Mouse (Mus musculus) lung, adult 2 months (tissue): ENCODE data around the gene Heatr6. TPM values are rescaled to one million over a fixed set of nuclear protein-coding genes. Genes with fewer than 3 reads are reported as not detected.

Source experiments
- DNase-seq: peaks from one replicate; pipeline ENCODE4 v3.0.0; 2022
- H3K4me1 ChIP-seq: fragments of 200-500 bp; 2 replicates; pipeline ENCODE4 v1.6.1; 2011; ENCODE audit warnings: low read length; ENCODE audit not compliant: control insufficient read depth, insufficient read depth
- H3K4me3 ChIP-seq: fragments of 200-500 bp; replicated peaks from 2 replicates; pipeline ENCODE3; 2011; ENCODE audit warnings: low read depth, mild to moderate bottlenecking, control low read depth, low read length; ENCODE audit errors: extremely low read depth
- CTCF ChIP-seq: fragments of 200-500 bp; IDR thresholded peaks from 2 replicates; pipeline ENCODE4 v1.5.1; 2011; ENCODE audit warnings: mild to moderate bottlenecking, low read length, control low read depth; ENCODE audit not compliant: insufficient read depth
- POLR2A ChIP-seq: fragments of 200-500 bp; IDR thresholded peaks from 2 replicates; pipeline ENCODE4 v1.6.1; 2011; ENCODE audit warnings: low read depth, mild to moderate bottlenecking, control low read depth, low read length, borderline replicate concordance; ENCODE audit errors: extremely low read depth
- WGBS: fragments of 180-500 bp; shearing (Covaris S2); methylation state at CpG from one replicate; pipeline ENCODE4 v1.1.7; 2018; 5-methylcytosine and 5-hydroxymethylcytosine counted together
- polyA plus RNA-seq: library from polyadenylated mRNA; depleted of rRNA; stranded (reverse); fragments of >200 nt; gene quantifications from 2 replicates; pipeline ENCODE4 v1.2.3, GENCODE M21; 2012

Heatr6 gene
- polyA plus RNA-seq, 1 experiment: 16.8 TPM

- WGBS: 75% methylated on average over 5 of the region's 5 CpGs
- Histone ChIP-seq H3K4me3 (no peak overlapping the region), H3K4me1 (no peaks in the 10 kb centered on the region)
- no peak for DNase-seq
- TF ChIP-seq CTCF (no peak), POLR2A (no peak)
Observed at GRCm38 (mm10) chr11:83733071-83733640, 20.3 kb upstream of the Heatr6 start.

GRCm38 (mm10) chr11:83734215-83734614 lies 19.3 kb upstream of the Heatr6 start:
- WGBS: 58% methylated on average over 1 of the region's 1 CpGs

DNA sequence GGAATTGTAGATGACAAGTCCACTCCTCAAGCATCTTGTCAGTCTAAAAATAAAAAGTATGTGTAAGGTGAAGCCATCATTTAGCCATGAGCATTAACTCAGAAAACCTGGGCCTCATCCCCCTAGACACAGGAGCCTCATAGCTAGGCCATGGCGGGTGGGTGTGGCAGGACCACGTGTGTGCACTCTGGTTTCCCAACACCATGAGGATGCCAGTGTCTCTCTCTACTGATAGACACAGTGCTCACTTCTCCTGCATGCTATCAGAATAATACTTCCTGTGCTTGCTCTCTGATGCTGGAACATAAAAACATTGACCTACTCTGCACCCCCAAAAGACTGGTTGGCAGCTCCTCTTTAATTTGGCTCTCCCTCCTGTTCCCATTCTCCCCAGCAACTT lies 17.6 kb upstream of the Heatr6 start:
- DNase-seq: no peak
- no peak for TF ChIP-seq POLR2A
- TF ChIP-seq CTCF: no peak
- no peaks in the 10 kb centered on the region for H3K4me1 ChIP-seq
- 45% methylated on average over 2 of the region's 2 CpGs for WGBS
- no peak overlapping the region for H3K4me3 ChIP-seq

More at GRCm38 (mm10) chr11:83734215-83734614, 19.3 kb upstream of the Heatr6 start:
- no peak for DNase-seq
- Histone ChIP-seq H3K4me3 (no peak overlapping the region), H3K4me1 (no peaks in the 10 kb centered on the region)
- TF ChIP-seq CTCF: no peak
- no peak for TF ChIP-seq POLR2A

DNA sequence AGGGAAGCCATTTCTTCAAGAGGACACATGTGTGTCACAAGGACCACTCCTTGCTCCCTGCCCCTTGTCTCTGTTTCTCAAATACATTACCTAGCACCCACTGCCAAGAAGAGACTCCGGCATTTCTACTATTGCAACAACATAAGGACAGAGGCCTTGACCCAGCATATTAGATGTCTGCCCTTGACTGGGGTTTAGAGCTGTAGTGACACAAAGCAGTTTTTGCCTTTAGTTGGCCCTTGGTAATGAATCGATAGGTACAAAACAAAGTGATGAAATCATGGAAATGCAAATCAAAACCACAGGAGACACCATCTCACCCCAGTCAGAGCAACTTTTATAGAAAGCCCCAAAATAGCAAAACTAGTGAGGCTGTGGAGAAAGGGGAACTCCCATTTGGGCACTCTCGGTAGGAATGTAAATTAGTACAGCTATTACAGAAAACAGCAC lies 16.4 kb upstream of the Heatr6 start:
- WGBS: 62% methylated on average over 3 of the region's 3 CpGs
- H3K4me3 ChIP-seq: no peak overlapping the region
- DNase-seq: no peak
- H3K4me1 ChIP-seq: no peaks in the 10 kb centered on the region
- TF ChIP-seq CTCF (no peak), POLR2A (no peak)

GRCm38 (mm10) chr11:83739241-83739640 lies 14.3 kb upstream of the Heatr6 start:
- WGBS: 26% methylated on average over 5 of the region's 5 CpGs
- DNase-seq: peak; percentile 63
- no peak overlapping the region for H3K4me3 ChIP-seq
- TF ChIP-seq CTCF (peak; percentile 81), POLR2A (no peak)
- peaks cover 4% of the 10 kb centered on the region for H3K4me1 ChIP-seq

GRCm38 (mm10) chr11:83740443-83740991 lies 13.0 kb upstream of the Heatr6 start:
- no peak for DNase-seq
- WGBS: 54% methylated on average over 4 of the region's 4 CpGs
- TF ChIP-seq CTCF (no peak), POLR2A (no peak)
- peaks cover 4% of the 10 kb centered on the region for H3K4me1 ChIP-seq
- H3K4me3 ChIP-seq: no peak overlapping the region

GRCm38 (mm10) chr11:83741841-83742240 lies 11.7 kb upstream of the Heatr6 start:
- no peak for DNase-seq
- 63% methylated on average over 5 of the region's 5 CpGs for WGBS
- Histone ChIP-seq H3K4me3 (no peak overlapping the region), H3K4me1 (peaks cover 4% of the 10 kb centered on the region)
- TF ChIP-seq CTCF (no peak), POLR2A (no peak)

DNA sequence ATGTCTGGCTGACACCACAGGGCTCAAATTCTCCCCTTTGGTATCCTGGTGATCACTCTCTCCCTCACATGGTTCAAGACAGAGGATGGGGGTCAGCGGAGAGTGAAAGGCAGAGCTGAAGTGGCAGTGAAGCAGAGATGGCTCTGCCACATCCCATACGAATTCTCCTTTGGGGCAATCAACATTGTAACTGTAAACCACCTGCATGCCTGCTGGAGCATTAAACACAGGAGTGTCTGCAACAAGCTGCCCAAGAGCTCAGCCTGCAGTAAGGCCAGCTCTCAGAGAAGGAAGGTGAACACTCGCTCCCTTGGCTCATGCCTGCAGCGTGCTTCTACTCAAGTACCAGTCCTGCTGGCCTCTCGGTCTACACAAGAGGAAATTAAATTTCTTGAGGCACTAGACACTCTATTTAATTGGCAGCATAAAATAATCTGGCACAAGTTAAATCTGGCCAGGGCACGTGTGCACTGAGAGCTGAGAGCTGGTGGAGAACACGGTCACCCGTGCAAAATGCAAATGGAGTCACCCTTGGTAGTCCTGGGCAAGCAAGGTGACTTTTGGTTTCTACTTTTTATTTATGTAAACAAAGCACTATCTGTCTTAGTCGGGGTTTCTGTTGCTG lies 10.7 kb upstream of the Heatr6 start:
- no peak for DNase-seq

DNA sequence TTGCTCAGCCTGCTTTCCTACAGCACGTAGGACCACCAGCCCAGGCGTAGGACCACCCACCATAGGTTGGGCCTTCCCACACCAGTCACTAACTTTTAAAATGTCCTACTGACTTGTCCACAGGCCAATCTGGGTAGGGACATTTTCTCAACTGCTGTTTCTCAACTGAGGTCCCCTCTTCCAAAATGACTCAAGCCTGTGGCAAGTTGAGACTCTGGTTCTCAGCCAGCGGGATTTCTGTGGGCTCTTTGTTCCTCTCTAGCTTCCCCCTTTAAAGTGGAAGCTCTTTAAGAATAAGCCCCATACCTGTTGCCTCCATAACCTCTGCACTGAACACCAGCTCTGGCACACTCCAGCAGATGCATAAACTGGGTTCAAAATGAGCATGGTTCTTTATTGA lies 10.0 kb upstream of the Heatr6 start:
- 64% methylated on average over 3 of the region's 3 CpGs for WGBS
- TF ChIP-seq POLR2A: no peak
- Histone ChIP-seq H3K4me1 (peaks cover 4% of the 10 kb centered on the region), H3K4me3 (no peak overlapping the region)
- no peak for DNase-seq

More for the DNA sequence above, 10.7 kb upstream of the Heatr6 start:
- TF ChIP-seq POLR2A (no peak), CTCF (no peak)
- peaks cover 4% of the 10 kb centered on the region for H3K4me1 ChIP-seq
- WGBS: 52% methylated on average over 9 of the region's 9 CpGs
- no peak overlapping the region for H3K4me3 ChIP-seq

- DNase-seq: no peak
- WGBS: 36% methylated on average over 4 of the region's 4 CpGs
- TF ChIP-seq CTCF (no peak), POLR2A (no peak)
- peaks cover 4% of the 10 kb centered on the region for H3K4me1 ChIP-seq
- H3K4me3 ChIP-seq: no peak overlapping the region
Observed at GRCm38 (mm10) chr11:83746152-83746551, 7.3 kb upstream of the Heatr6 start.
